Mouse (Mus musculus): ENCODE data around the gene Atp9a. TPM values are rescaled to one million over a fixed set of nuclear protein-coding genes. Genes with fewer than 3 reads are reported as not detected.
"Not testable (repeated sequence)": the region's sequence is repeated elsewhere in the genome, so short reads cannot be mapped to it uniquely, and the experiment has no call there.

Atp9a gene
- polyA plus RNA-seq, 1 experiment = 28.9 TPM

- TF ChIP-seq CTCF (IDR thresholded peaks at IDR 0.05; ENCODE audit: low read depth, low read length) = peak; percentile 57
- peak; percentile 5 for TF ChIP-seq POLR2A (IDR thresholded peaks at IDR 0.05; ENCODE audit: insufficient read depth, low read length)
- TF ChIP-seq EP300 (IDR thresholded peaks at IDR 0.05; ENCODE audit: insufficient read depth, low read depth, low read length) = peak; percentile 67
- Histone ChIP-seq H3K27ac (ENCODE audit: insufficient read depth, low read length) (peak overlapping the region; percentile 95), H3K27me3 (ENCODE audit: control insufficient read depth, insufficient read depth, low read length, poor library complexity, severe bottlenecking) (no peaks in the 10 kb centered on the region), H3K4me3 (ENCODE audit: low read depth, low read length) (peak overlapping the region; percentile 90), H3K9me3 (replicated peaks; ENCODE audit: control insufficient read depth, insufficient read depth, low read length, poor library complexity, severe bottlenecking) (no peaks in the 10 kb centered on the region), H3K9ac (ENCODE audit: low read depth, poor library complexity, severe bottlenecking) (peak overlapping the region; percentile 99), H3K4me1 (ENCODE audit: control insufficient read depth, insufficient read depth, low read length) (peaks cover 6% of the 10 kb centered on the region), H3K36me3 (ENCODE audit: control insufficient read depth, insufficient read depth, low read length, poor library complexity, severe bottlenecking) (0 out of 2 replicates have a peak, but pooled peaks cover 2% of the 10 kb centered on the region)
Observed at GRCm38 (mm10) chr2:168765065-168765681, 23.0 kb upstream of the Atp9a start.

- no peaks in the 10 kb centered on the region for H3K9me3 ChIP-seq (replicated peaks; ENCODE audit: control insufficient read depth, insufficient read depth, low read length, poor library complexity, severe bottlenecking)
- H3K4me1 ChIP-seq (ENCODE audit: control insufficient read depth, insufficient read depth, low read length) = peaks cover 6% of the 10 kb centered on the region
- TF ChIP-seq CTCF (IDR thresholded peaks at IDR 0.05; ENCODE audit: low read depth, low read length) (no peak), EP300 (IDR thresholded peaks at IDR 0.05; ENCODE audit: insufficient read depth, low read depth, low read length) (no peak), POLR2A (IDR thresholded peaks at IDR 0.05; ENCODE audit: insufficient read depth, low read length) (no peak)
- peak overlapping the region; percentile 95 for H3K27ac ChIP-seq (ENCODE audit: insufficient read depth, low read length)
- no peaks in the 10 kb centered on the region for H3K27me3 ChIP-seq (ENCODE audit: control insufficient read depth, insufficient read depth, low read length, poor library complexity, severe bottlenecking)
- H3K4me3 ChIP-seq (ENCODE audit: low read depth, low read length) = peak overlapping the region; percentile 90
- 0 out of 2 replicates have a peak, but pooled peaks cover 5% of the 10 kb centered on the region for H3K36me3 ChIP-seq (ENCODE audit: control insufficient read depth, insufficient read depth, low read length, poor library complexity, severe bottlenecking)
- H3K9ac ChIP-seq (ENCODE audit: low read depth, poor library complexity, severe bottlenecking) = peak overlapping the region; percentile 99
Observed at GRCm38 (mm10) chr2:168764460-168764867, 22.3 kb upstream of the Atp9a start.

- peak overlapping the region; percentile 99 for H3K9ac ChIP-seq (ENCODE audit: low read depth, poor library complexity, severe bottlenecking)
- H3K4me3 ChIP-seq (ENCODE audit: low read depth, low read length) = peak overlapping the region; percentile 62
- TF ChIP-seq CTCF (IDR thresholded peaks at IDR 0.05; ENCODE audit: low read depth, low read length) (no peak), EP300 (IDR thresholded peaks at IDR 0.05; ENCODE audit: insufficient read depth, low read depth, low read length) (no peak), POLR2A (IDR thresholded peaks at IDR 0.05; ENCODE audit: insufficient read depth, low read length) (no peak)
- no peaks in the 10 kb centered on the region for H3K9me3 ChIP-seq (replicated peaks; ENCODE audit: control insufficient read depth, insufficient read depth, low read length, poor library complexity, severe bottlenecking)
- H3K4me1 ChIP-seq (ENCODE audit: control insufficient read depth, insufficient read depth, low read length) = peaks cover 8% of the 10 kb centered on the region
- no peaks in the 10 kb centered on the region for H3K27me3 ChIP-seq (ENCODE audit: control insufficient read depth, insufficient read depth, low read length, poor library complexity, severe bottlenecking)
- peak overlapping the region; percentile 95 for H3K27ac ChIP-seq (ENCODE audit: insufficient read depth, low read length)
- H3K36me3 ChIP-seq (ENCODE audit: control insufficient read depth, insufficient read depth, low read length, poor library complexity, severe bottlenecking) = 0 out of 2 replicates have a peak, but pooled peaks cover 7% of the 10 kb centered on the region
Observed at GRCm38 (mm10) chr2:168763785-168764184, 21.6 kb upstream of the Atp9a start.

- H3K27ac ChIP-seq (ENCODE audit: insufficient read depth, low read length) = peak overlapping the region; percentile 92
- H3K9ac ChIP-seq (ENCODE audit: low read depth, poor library complexity, severe bottlenecking) = peak overlapping the region; percentile 99
- peak overlapping the region; percentile 68 for H3K4me3 ChIP-seq (ENCODE audit: low read depth, low read length)
- H3K4me1 ChIP-seq (ENCODE audit: control insufficient read depth, insufficient read depth, low read length) = peaks cover 3% of the 10 kb centered on the region
- H3K9me3 ChIP-seq (replicated peaks; ENCODE audit: control insufficient read depth, insufficient read depth, low read length, poor library complexity, severe bottlenecking) = no peaks in the 10 kb centered on the region
- no peak for TF ChIP-seq CTCF (IDR thresholded peaks at IDR 0.05; ENCODE audit: low read depth, low read length)
- no peak for TF ChIP-seq POLR2A (IDR thresholded peaks at IDR 0.05; ENCODE audit: insufficient read depth, low read length)
- TF ChIP-seq EP300 (IDR thresholded peaks at IDR 0.05; ENCODE audit: insufficient read depth, low read depth, low read length) = no peak
- no peaks in the 10 kb centered on the region for H3K27me3 ChIP-seq (ENCODE audit: control insufficient read depth, insufficient read depth, low read length, poor library complexity, severe bottlenecking)
- 0 out of 2 replicates have a peak, but pooled peaks cover 7% of the 10 kb centered on the region for H3K36me3 ChIP-seq (ENCODE audit: control insufficient read depth, insufficient read depth, low read length, poor library complexity, severe bottlenecking)
Observed at GRCm38 (mm10) chr2:168762411-168762815, 20.2 kb upstream of the Atp9a start.

- Histone ChIP-seq H3K9ac (ENCODE audit: low read depth, poor library complexity, severe bottlenecking) (peak overlapping the region; percentile 99), H3K36me3 (ENCODE audit: control insufficient read depth, insufficient read depth, low read length, poor library complexity, severe bottlenecking) (peaks cover 8% of the 10 kb centered on the region; the same call in 1 of the 2 replicates), H3K27me3 (ENCODE audit: control insufficient read depth, insufficient read depth, low read length, poor library complexity, severe bottlenecking) (no peaks in the 10 kb centered on the region), H3K4me3 (ENCODE audit: low read depth, low read length) (peak overlapping the region; percentile 68), H3K4me1 (ENCODE audit: control insufficient read depth, insufficient read depth, low read length) (peaks cover 3% of the 10 kb centered on the region), H3K9me3 (replicated peaks; ENCODE audit: control insufficient read depth, insufficient read depth, low read length, poor library complexity, severe bottlenecking) (no peaks in the 10 kb centered on the region), H3K27ac (ENCODE audit: insufficient read depth, low read length) (peak overlapping the region; percentile 92)
- TF ChIP-seq EP300 (IDR thresholded peaks at IDR 0.05; ENCODE audit: insufficient read depth, low read depth, low read length) = no peak
- no peak for TF ChIP-seq POLR2A (IDR thresholded peaks at IDR 0.05; ENCODE audit: insufficient read depth, low read length)
- no peak for TF ChIP-seq CTCF (IDR thresholded peaks at IDR 0.05; ENCODE audit: low read depth, low read length)
Observed at GRCm38 (mm10) chr2:168761954-168762353, 19.7 kb upstream of the Atp9a start.

- peaks cover 3% of the 10 kb centered on the region for H3K4me1 ChIP-seq (ENCODE audit: control insufficient read depth, insufficient read depth, low read length)
- no peaks in the 10 kb centered on the region for H3K27me3 ChIP-seq (ENCODE audit: control insufficient read depth, insufficient read depth, low read length, poor library complexity, severe bottlenecking)
- H3K4me3 ChIP-seq (ENCODE audit: low read depth, low read length) = peak overlapping the region; percentile 64
- peaks cover 16% of the 10 kb centered on the region for H3K36me3 ChIP-seq (ENCODE audit: control insufficient read depth, insufficient read depth, low read length, poor library complexity, severe bottlenecking)
- no peaks in the 10 kb centered on the region for H3K9me3 ChIP-seq (replicated peaks; ENCODE audit: control insufficient read depth, insufficient read depth, low read length, poor library complexity, severe bottlenecking)
- peak overlapping the region; percentile 99 for H3K9ac ChIP-seq (ENCODE audit: low read depth, poor library complexity, severe bottlenecking)
- peak overlapping the region; percentile 92 for H3K27ac ChIP-seq (ENCODE audit: insufficient read depth, low read length)
- TF ChIP-seq POLR2A (IDR thresholded peaks at IDR 0.05; ENCODE audit: insufficient read depth, low read length) (no peak), EP300 (IDR thresholded peaks at IDR 0.05; ENCODE audit: insufficient read depth, low read depth, low read length) (0 out of 2 replicates have a peak, but pooled peaks have one; percentile 4)
Observed at GRCm38 (mm10) chr2:168761141-168761540, 18.9 kb upstream of the Atp9a start.

GRCm38 (mm10) chr2:168744406-168744805 is 2.2 kb upstream of the Atp9a start:
- not testable (repeated sequence) for H3K9ac ChIP-seq (ENCODE audit: low read depth, poor library complexity, severe bottlenecking); H3K27me3 ChIP-seq (ENCODE audit: control insufficient read depth, insufficient read depth, low read length, poor library complexity, severe bottlenecking); H3K9me3 ChIP-seq (replicated peaks; ENCODE audit: control insufficient read depth, insufficient read depth, low read length, poor library complexity, severe bottlenecking); H3K4me3 ChIP-seq (ENCODE audit: low read depth, low read length); H3K4me1 ChIP-seq (ENCODE audit: control insufficient read depth, insufficient read depth, low read length); H3K27ac ChIP-seq (ENCODE audit: insufficient read depth, low read length)
- H3K36me3 ChIP-seq (ENCODE audit: control insufficient read depth, insufficient read depth, low read length, poor library complexity, severe bottlenecking) = peaks cover 14% of the 10 kb centered on the region
